Mouse (Mus musculus) spleen, embryonic (tissue): Measurements from ENCODE around the gene Rbm15b.

Source experiments
- CTCF ChIA-PET: fragments of 350-600 bp; sonication (Branson Sonifier 250); formaldehyde crosslinking; loops from one replicate; lab custom pipeline; 2022; lab: Charles Lee

Rbm15b gene

GRCm38 (mm10) chr9:106886828-106887702, at the start of gene Rbm15b:
TSS of gene Rbm15b (minus strand) at chr9:106887428.
- CTCF ChIA-PET, result interaction anchor here (0.7 kb wide), 1 partner anchor 199 kb away, joined by 3 read pairs; no protein-coding TSS in a partner anchor

- CTCF ChIA-PET, result no interaction called here
These were observed 47.8 kb upstream of the Rbm15b start for GRCm38 (mm10) chr9:106934998-106935397.

DNA sequence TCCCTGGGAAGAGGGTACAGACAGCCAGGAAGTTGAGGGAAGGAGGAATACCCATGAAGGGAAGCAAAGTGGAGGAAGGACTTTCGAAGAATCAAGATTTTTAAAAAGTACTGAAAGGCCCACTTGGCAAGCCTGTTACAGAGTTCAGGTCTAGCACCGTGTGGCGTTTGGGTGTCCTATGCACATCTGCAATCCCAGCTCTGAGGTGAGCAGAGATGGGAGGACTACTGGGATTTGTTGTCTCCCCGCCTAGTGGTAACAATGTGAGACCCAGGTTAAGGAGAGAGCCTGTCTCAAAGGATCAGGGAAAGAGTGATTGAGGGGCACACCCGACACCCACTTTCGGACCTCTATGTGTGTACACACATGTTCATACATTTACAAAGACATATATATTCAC, 27.6 kb upstream of the Rbm15b start:
- CTCF ChIA-PET, result no interaction called here

- CTCF ChIA-PET, result no interaction called here
These were observed 26.5 kb upstream of the Rbm15b start for GRCm38 (mm10) chr9:106913759-106914158.

GRCm38 (mm10) chr9:106911624-106912023, 24.4 kb upstream of the Rbm15b start:
- CTCF ChIA-PET, result no interaction called here

DNA sequence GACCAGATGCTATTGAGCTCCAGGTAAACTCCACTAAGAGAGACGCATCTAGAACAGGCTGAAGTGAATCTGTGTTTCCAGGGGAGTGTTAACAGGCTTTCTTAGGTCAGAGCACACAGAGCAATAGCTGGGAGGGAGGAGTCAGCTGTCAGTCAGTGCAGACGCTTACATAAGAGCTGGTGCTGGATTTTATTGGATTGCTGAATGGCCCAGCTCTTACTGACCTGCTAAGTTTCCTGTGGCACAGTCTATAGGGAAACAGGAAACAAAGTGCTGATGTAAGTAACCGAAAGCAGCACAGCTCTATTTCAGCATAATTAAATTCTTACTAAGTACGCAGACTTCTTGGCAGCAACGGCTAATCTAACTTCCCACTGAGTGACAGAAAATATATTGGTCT, 21.5 kb upstream of the Rbm15b start:
- CTCF ChIA-PET, result no interaction called here

DNA sequence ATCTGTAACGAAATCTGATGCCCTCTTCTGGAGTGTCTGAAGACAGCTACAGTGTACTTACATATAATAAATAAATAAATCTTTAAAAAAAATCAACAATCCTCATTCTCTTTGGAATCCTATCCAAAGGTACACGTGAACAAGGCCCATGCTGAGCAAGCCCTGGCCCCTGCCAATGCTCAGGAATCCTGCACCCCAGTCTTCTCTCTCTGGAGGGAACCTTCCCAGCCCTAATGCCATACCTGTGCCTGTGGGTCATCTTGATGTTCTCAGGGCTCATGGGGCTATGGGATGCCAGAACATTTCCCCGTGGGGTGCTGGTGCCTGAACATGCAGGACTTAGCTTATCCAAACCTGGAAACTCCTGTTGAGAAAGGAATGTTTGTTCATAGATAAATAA, 20.9 kb upstream of the Rbm15b start:
- CTCF ChIA-PET, result no interaction called here

DNA sequence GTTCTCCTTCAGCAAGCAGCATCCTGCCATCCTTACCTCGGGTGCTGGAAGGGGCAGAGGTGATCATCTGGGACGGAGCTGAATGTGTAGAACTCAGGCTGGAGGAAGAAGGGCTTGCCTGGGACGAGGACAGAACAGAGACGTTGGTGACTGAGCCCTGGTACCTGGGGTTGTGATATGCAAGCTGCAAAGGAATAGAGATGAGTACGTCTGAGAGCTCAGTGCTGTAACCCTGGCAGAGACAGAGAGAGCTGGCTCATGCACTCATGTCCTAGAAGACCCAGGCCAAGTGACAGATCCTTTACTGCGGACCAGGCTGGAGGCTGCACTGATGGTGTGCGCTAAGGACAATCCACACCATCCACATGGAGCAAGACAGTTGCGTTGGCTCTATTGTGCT, 19.4 kb upstream of the Rbm15b start:
- CTCF ChIA-PET, result interaction anchor here (0.5 kb wide), 1 partner anchor 39 kb away, joined by 3 read pairs; no protein-coding TSS in a partner anchor

DNA sequence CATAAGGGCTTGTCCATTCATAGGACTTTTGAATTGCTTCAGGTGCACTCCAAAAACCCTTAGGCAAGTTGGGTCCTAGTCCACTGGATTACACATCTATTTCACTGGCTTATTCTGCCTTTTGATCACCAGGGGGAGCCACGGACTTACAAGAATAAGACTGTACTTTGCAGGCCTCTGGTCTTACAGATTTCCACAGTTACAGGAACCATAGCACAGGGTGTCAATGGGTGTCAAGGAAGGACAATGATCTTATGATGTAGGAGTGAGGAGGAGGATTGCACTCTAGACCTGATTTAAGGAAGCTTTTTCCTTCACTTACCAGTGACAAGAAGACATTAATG, 16.5 kb upstream of the Rbm15b start:
- CTCF ChIA-PET, result interaction anchor here (0.6 to 0.7 kb wide), 2 partner anchors 22 to 388 kb away, joined by 3 to 4 read pairs; no protein-coding TSS in a partner anchor

GRCm38 (mm10) chr9:106903099-106903790, 16.0 kb upstream of the Rbm15b start:
- CTCF ChIA-PET, result interaction anchor here (0.7 kb wide), 1 partner anchor 23 kb away, joined by 4 read pairs; no protein-coding TSS in a partner anchor

GRCm38 (mm10) chr9:106901596-106901995, 14.4 kb upstream of the Rbm15b start:
- CTCF ChIA-PET, result no interaction called here

GRCm38 (mm10) chr9:106898901-106899300, 11.7 kb upstream of the Rbm15b start:
- CTCF ChIA-PET, result no interaction called here

- CTCF ChIA-PET, result no interaction called here
These were observed 6.1 kb upstream of the Rbm15b start for GRCm38 (mm10) chr9:106893327-106893726.

GRCm38 (mm10) chr9:106892552-106892875, 5.3 kb upstream of the Rbm15b start:
- CTCF ChIA-PET, result no interaction called here

- CTCF ChIA-PET, result no interaction called here
These were observed 4.8 kb upstream of the Rbm15b start, which contains the start of gene Manf for GRCm38 (mm10) chr9:106891829-106892551. TSS of gene Manf (minus strand) at chr9:106891979.

- CTCF ChIA-PET, result no interaction called here
These were observed 4.1 kb upstream of the Rbm15b start for GRCm38 (mm10) chr9:106891341-106891741.

DNA sequence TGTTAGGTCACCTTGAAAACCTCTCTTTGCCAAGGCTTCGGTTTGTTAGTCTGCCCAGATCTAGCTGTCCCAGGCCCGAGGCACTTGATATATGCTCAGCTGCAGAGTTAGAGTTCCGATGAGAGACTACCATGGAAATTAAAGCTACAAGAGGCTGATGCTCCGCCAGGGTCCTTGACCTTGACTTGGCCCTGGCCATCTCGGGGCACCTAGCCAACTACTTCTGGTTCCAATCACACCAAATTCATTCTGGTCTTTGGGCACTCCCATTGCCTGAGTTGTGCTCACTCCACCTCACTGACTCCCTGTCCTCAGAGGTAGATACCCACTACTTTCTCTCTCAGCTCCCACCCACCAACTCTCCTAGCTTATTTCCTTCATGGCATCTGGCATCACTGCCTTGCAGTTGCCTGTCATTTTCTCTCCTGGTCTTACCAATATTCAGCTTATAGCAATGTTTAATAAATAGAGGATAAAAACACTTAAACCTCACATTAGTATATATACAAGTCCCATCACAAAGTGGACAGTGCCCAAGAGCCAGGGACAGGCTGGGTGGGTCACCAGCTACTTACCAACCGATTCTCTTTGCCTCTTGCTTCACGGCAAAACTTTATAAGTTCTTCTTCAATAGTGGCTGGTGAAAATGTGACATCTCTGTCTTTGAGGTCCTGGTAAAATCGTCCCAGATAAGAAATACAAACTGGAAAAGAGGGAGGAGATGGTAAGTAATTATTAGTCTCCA, 3.4 kb upstream of the Rbm15b start:
- CTCF ChIA-PET, result interaction anchor here (0.7 kb wide), 1 partner anchor 682 kb away, joined by 3 read pairs; no protein-coding TSS in a partner anchor

DNA sequence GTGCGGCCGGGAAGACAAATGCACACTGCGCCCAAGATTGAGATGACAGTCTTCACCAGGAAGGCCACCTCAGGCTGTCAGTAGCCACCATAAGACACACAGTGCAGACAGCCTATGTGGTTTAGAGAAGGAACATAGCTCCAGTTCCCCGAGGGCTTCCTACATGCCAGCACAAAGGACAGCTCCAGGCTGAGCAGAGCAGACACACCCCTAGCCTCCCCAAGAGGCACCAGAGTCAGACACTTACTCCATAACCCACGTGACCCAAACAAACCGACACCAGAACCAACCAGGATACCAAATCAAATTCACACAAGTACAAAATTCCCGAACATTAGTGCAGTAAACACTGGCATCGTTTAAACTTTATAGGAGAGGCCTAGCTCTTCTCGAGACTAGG, 2.1 kb upstream of the Rbm15b start:
- CTCF ChIA-PET, result no interaction called here

DNA sequence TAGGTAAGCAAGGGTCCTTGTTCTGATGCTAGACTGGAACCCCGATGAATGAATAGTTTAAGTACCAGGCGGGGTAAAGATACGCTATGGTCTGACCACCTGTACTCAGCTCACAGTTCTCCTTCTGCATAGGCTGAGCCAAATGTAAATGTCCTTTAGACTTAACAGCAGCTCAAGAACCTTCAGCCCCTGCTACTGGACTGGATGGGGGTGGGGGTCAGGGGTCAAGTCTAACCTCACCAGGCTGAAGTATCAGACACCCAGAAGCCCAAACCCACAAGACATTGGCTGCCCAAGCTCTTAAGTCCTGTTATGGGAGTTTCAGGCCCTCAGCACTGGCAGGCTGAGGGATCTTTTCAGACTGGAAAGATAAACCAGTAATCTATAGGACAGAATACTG, 1.1 kb upstream of the Rbm15b start:
- CTCF ChIA-PET, result no interaction called here

GRCm38 (mm10) chr9:106885901-106886731, 1.1 kb downstream of the Rbm15b start:
- CTCF ChIA-PET, result no interaction called here
